Mouse (Mus musculus) MEL (cell line): ENCODE results near the gene Scgb3a1.

Source experiments
- CTCF ChIP-seq, 3 experiments: IDR thresholded peaks in 2 of 3; conservative IDR thresholded peaks in 1 of 3; 2 replicates each; pipeline ENCODE4 v1.5.1; 2011 to 2012; ENCODE audit warnings: low read length in 3 of 3, low read depth in 2 of 3, mild to moderate bottlenecking in 2 of 3, improper control_type of control experiment in 1 of 3, inconsistent platforms in 1 of 3, mixed read lengths in 1 of 3, moderate library complexity in 1 of 3; ENCODE audit not compliant: control insufficient read depth in 1 of 3, insufficient read depth in 1 of 3, poor library complexity in 1 of 3, severe bottlenecking in 1 of 3
- POLR2A ChIP-seq, 2 experiments: IDR thresholded peaks; 2 replicates each; pipeline ENCODE4 v1.6.1; 2011 to 2012; ENCODE audit warnings: low read length in 2 of 2, mild to moderate bottlenecking in 2 of 2, control low read depth in 1 of 2, improper control_type of control experiment in 1 of 2, low read depth in 1 of 2, moderate library complexity in 1 of 2; ENCODE audit not compliant: control insufficient read depth in 1 of 2, insufficient read depth in 1 of 2, poor library complexity in 1 of 2
- RAD21 ChIP-seq: IDR thresholded peaks from 2 replicates; pipeline ENCODE4 v1.6.1; 2011; ENCODE audit warnings: mild to moderate bottlenecking, low read depth, low read length, improper control_type of control experiment
- SIN3A ChIP-seq: IDR thresholded peaks from 2 replicates; pipeline ENCODE4 v1.6.1; 2012; ENCODE audit warnings: low read length, improper control_type of control experiment, inconsistent platforms
- USF1 ChIP-seq: IDR thresholded peaks from 2 replicates; pipeline ENCODE4 v1.6.1; 2014; ENCODE audit warnings: low read depth, mild to moderate bottlenecking, inconsistent platforms, low read length, improper control_type of control experiment, moderate library complexity
- USF2 ChIP-seq, 2 experiments: IDR thresholded peaks; 2 replicates each; pipeline ENCODE4 v1.6.1; 2011 to 2012; ENCODE audit warnings: improper control_type of control experiment in 2 of 2, low read length in 2 of 2, borderline replicate concordance in 1 of 2, inconsistent platforms in 1 of 2, low read depth in 1 of 2, mild to moderate bottlenecking in 1 of 2; ENCODE audit not compliant: insufficient read depth in 1 of 2
- ZC3H11A ChIP-seq: IDR thresholded peaks from 2 replicates; pipeline ENCODE4 v1.6.1; 2012; ENCODE audit warnings: low read depth, mild to moderate bottlenecking, inconsistent platforms, low read length, improper control_type of control experiment
- ZMIZ1 ChIP-seq: IDR thresholded peaks from 2 replicates; pipeline ENCODE4 v1.6.1; 2012; ENCODE audit warnings: low read depth, mild to moderate bottlenecking, inconsistent platforms, low read length, improper control_type of control experiment, moderate library complexity

DNA sequence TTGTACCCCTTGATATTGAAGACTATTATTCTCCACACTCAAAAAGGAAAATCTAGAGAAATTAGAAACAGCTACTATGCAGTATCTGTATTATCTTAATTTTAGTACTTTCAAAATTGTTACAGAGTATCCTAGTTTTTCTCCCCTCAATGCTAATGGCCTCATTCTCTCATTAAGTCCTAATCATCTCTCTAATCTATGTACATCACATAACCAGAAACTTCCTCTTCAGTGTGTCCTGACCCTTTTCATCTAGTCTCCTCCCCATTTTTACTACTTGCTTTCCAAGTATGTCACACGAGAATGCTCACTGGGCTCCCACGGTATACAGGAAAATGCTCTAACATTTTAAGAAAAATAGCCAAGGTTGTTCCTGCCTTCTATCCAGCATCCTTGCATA, 44.4 kb downstream of the Scgb3a1 start:
- TF ChIP-seq CTCF (IDR thresholded peaks at IDR 0.05 in 2 of 3, conservative IDR thresholded peaks at IDR 0.05 in 1 of 3; ENCODE audit: control insufficient read depth in 1 of 3, insufficient read depth in 1 of 3, low read depth in 2 of 3, low read length in 3 of 3, poor library complexity in 1 of 3, severe bottlenecking in 1 of 3) (no peak), POLR2A (IDR thresholded peaks at IDR 0.05; ENCODE audit: control insufficient read depth in 1 of 2, insufficient read depth in 1 of 2, low read depth in 1 of 2, low read length in 2 of 2, poor library complexity in 1 of 2) (no peak), RAD21 (no peak), SIN3A (peak; percentile 51; the same call in 1 of the 2 replicates), USF1 (no peak), USF2 (IDR thresholded peaks at IDR 0.05; ENCODE audit: borderline replicate concordance in 1 of 2, insufficient read depth in 1 of 2, low read depth in 1 of 2, low read length in 2 of 2) (no peak), ZC3H11A (no peak), ZMIZ1 (no peak)
